Mouse (Mus musculus) cerebellum, adult 18-20 months (tissue): ENCODE measurements around the gene Lgals8.
"Not testable (repeated sequence)": the region's sequence is repeated elsewhere in the genome, so short reads cannot be mapped to it uniquely, and the experiment has no call there.

Source experiments
- DNase-seq, 2 experiments: peaks; one replicate each; pipeline ENCODE4 v3.0.0; 2021

Gene Lgals8

GRCm38 (mm10) chr13:12464844-12465243, at the start of gene Lgals8:
Gene Lgals8, minus strand, starts transcription at chr13:12464944.
- no peak for DNase-seq

DNA sequence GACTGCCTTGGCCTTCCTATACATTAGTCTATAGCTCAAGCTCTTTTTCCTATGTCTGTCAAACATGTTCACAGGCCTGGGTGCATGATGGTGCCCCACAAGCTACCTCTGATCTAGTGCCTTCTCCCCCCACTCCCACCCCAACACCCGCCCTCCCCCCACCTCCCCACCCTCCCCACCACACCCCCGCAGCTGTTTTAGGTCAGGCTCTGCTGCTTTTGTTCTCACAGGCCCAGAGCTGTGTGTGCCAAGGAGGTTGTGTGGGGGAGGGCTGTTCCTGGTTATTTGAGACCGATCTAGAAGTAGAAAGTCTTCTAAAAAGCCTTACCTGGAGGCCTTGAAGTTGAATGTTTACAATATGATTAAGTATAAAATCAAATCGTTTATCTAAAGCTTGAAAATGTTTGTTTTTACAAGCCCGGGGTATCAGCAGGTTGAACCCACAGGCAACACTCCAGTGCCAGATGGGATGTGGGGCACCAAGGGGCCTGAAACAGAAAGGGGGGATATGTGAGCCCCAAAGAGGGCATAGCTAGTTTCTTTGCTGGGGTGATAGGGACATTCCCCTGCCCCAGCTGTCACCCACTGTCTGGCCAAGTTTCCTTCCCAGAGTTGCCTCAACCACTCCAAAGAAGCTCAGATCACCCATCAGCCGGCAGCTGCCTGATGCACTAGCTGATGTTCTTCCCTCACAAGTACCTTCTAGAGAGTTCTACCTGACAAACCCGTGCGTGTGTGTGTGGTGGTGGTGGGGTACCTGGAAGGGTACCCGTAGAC, 46.6 kb upstream of the Lgals8 start:
- no peak for DNase-seq

- DNase-seq: no peak
Observed at GRCm38 (mm10) chr13:12510032-12510431, 45.3 kb upstream of the Lgals8 start.

DNA sequence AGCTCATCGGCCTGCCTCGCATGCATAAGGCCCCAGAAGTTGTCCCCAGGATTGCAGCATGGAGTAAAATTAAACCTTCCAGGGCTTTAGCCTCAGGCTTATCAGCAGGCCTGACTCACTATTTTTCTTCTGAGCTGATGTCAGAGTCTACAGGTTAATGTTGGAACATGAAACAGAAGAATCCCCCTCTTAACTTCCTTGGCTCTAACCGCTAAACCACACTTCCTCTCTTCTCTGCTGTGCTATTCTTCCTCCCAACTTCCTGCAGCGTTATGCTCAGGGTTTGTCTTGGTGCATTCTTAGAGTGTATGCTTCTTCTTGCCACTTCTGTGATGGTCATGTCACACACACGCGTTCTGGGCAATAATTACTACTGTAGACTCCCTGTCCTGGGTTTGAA, 42.7 kb upstream of the Lgals8 start:
- DNase-seq: no peak

- no peak for DNase-seq
Observed at GRCm38 (mm10) chr13:12505359-12505758, 40.6 kb upstream of the Lgals8 start.

DNA sequence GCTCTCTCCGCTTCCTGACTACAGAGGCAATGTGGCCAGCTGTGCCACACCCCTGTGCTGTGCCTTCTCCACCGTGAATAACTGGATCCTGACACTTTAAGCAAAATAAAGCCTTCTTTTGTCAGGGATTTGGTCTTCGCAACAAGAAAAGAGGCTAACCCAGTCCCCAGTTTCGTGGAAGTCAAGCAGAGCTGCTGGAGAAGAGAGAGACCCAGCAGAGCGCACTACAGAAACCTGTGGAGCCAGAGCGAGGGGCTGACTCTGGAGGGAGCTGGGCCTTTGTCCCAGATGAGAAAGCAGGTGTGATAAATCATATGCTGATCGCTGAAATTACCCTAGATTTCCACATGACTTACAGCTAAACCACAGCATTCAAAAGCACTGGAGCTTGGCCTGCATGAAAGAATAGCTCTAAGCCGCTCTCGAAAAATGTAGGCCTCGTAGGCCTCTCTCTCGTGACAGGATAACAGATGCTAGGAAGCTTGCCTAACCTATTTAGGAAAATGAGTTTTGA, 38.6 kb upstream of the Lgals8 start:
- DNase-seq: no peak

- DNase-seq: no peak
Observed at GRCm38 (mm10) chr13:12502665-12503237, 38.0 kb upstream of the Lgals8 start.

- no peak for DNase-seq
Observed at GRCm38 (mm10) chr13:12499107-12499506, 34.4 kb upstream of the Lgals8 start.

GRCm38 (mm10) chr13:12497809-12498208, 33.1 kb upstream of the Lgals8 start:
- DNase-seq: no peak

GRCm38 (mm10) chr13:12494750-12495149, 30.0 kb upstream of the Lgals8 start:
- no peak for DNase-seq

DNA sequence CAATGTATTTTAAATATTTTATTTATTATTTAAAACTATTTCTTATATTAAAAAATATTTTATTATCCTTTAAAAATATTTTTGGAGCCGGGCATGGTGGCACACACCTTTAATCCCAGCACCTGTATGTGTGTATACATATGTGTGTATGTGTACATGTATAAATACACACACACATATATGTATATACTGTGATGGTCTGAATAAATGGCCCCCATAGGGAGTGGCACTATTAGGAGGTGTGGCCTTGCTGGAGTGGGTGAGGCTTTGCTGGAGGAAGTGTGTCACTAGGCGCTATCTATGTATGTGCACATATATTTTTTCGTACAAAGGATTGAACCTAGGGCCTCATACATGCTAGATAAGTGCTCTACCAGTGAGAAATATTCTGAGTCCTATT, 27.8 kb upstream of the Lgals8 start:
- no peak for DNase-seq

DNA sequence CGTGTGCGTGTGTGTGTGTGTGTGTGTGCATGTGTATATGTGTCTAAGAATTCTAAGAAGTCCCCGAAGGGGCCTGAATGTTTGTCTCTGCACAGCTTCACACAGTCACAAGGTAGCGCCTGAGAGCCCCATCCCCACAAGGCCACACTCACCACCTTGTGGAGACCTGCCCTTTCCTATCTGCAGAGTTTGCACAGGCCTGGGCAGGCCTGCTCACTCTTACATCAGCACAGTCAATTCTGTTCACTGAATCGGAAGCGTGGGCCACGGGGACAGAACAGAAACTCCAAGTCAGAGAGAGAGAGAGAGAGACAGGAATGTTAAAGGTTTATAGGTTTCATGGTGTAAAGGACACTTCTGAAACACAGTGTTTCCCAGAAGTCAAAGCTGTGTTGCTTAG, 20.9 kb upstream of the Lgals8 start:
- no peak for DNase-seq

DNA sequence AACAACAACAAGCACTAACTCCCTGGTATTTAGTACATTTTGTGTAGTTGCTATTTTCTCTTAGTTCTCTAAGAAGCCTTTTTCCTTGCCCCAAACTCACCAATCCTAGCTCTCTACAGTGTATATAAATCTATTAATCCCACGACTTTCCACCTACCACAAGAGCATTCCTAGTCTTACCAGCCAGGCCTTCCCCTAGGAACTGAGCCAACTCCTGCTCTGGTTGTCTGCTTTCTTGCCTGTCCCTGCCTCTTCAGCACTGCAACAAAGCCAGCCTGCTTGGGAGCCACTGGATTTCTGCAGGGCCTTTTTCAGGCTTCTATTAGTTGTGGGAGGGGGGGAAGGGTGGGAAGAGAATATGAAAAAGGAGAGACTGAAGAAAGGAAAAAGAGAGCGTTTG, 20.5 kb upstream of the Lgals8 start:
- DNase-seq: no peak

GRCm38 (mm10) chr13:12479802-12480201, 15.1 kb upstream of the Lgals8 start:
- DNase-seq: no peak

DNA sequence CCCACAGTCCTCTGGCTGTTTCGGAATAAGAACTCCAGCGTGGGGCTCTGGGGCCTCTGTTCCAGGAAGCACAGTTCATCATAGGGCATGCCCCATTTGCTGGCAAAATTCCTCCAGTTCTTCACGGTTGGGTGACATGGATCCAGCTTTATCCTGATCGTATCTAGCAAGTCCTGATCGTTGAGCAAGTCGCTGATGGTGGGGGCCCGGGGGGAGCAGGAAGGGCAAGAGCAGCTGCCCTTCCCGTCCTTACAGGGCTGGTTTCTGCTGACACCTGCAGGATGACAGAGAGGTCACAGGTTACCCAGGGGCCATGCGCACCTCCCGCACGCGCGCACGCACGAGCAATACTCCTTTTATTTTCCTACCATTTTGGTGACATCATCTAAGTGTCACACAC, 13.6 kb upstream of the Lgals8 start:
- DNase-seq: no peak

- DNase-seq: no peak
Observed at GRCm38 (mm10) chr13:12476886-12477285, 12.1 kb upstream of the Lgals8 start.

GRCm38 (mm10) chr13:12475239-12475638, 10.5 kb upstream of the Lgals8 start:
- DNase-seq: no peak

GRCm38 (mm10) chr13:12473724-12474378, 9.1 kb upstream of the Lgals8 start:
- peak; percentile 66 to 76 for DNase-seq

- DNase-seq: no peak
Observed at GRCm38 (mm10) chr13:12468488-12468887, 3.7 kb upstream of the Lgals8 start.

GRCm38 (mm10) chr13:12464159-12464558, 585 bp downstream of the Lgals8 start:
- DNase-seq: not testable (repeated sequence)

DNA sequence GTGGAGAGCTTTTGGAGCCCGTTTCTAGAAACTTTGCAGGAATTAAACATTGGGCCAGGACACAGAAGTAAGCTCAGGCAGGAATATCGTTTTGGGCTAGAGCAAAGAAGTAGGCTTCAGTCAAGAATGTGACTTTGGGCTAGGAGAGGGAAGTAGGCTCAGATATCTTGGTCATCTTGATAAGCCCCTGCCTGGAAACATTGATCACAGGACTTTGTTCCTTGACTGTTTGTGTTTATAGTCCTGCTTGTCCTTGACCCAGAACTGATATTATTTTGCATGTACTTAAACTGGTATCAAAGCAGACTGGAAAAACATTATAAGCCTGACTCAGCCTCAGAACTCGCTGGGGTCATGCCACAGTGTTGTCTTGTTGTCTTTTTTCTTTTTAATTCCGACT, 2.1 kb downstream of the Lgals8 start:
- no peak for DNase-seq

- no peak for DNase-seq
Observed at GRCm38 (mm10) chr13:12461730-12462119, 3.0 kb downstream of the Lgals8 start.

DNA sequence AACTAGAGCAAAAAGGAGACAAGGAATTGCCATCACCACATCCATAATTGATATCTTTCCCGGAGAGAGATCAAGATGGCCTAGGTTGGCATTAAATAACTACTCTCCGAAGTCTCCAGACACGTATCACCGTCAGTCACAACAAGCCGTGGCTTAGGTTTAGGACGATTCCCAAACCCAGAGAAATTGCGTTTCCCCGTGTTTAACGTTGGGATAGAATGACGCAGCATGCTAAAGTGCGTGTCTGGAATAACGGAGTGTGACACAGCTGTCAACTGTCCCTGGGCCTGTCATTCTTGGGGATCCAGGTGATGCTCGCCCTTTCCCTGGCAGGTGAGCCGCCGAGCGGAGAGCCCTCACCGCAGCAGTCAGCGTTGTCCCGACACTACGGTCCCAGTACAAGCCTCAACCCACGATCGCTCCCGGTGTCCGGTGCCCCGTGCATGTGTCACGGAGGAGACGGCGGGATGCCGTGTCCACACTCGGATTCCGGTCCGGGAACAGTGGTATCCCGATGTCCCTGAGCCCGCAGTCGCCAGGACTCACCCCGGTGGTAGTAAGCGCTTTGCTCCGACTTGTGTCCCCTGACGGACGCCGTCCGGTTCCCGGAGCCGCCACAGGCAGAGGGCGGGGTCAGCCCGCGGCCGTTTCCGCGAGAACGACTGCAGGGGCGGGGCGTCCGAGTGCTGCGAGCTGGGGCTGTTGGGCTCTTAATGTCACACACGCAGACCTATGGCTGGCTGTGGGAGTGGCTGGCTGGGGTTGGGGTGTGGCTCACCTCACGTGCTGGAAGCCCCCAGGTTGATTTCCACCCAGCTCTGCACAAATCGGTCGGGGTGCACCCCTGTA, 3.6 kb downstream of the Lgals8 start:
- DNase-seq: peak; percentile 94 to 96
